Mouse (Mus musculus): ENCODE data around the gene Trex1. TPM values are rescaled to one million over a fixed set of nuclear protein-coding genes. Genes with fewer than 3 reads are reported as not detected.

Trex1 gene
- polyA plus RNA-seq, 1 experiment from 2014 or later, result 9.2 TPM

GRCm38 (mm10) chr9:109008994-109009635, 50.4 kb downstream of the Trex1 start:
- ATAC-seq (replicated peaks; ENCODE audit: insufficient number of reproducible peaks, insufficient read depth, low FRiP score, low read depth), result no peak
- 64% methylated on average over 9 of the region's 10 CpGs for WGBS
- H3K4me1 ChIP-seq (replicated peaks), result peaks cover 11% of the 10 kb centered on the region
- no peaks in the 10 kb centered on the region for H3K36me3 ChIP-seq
- no peak overlapping the region for H3K9ac ChIP-seq
- H3K27me3 ChIP-seq, result no peaks in the 10 kb centered on the region
- no peaks in the 10 kb centered on the region for H3K9me3 ChIP-seq (replicated peaks)
- H3K4me3 ChIP-seq, result no peak overlapping the region
- no peak overlapping the region for H3K27ac ChIP-seq
- H3K4me2 ChIP-seq, result no peak overlapping the region

- ATAC-seq (replicated peaks; ENCODE audit: insufficient number of reproducible peaks, insufficient read depth, low FRiP score, low read depth), result no peak
- peaks cover 11% of the 10 kb centered on the region for H3K4me1 ChIP-seq (replicated peaks)
- H3K27me3 ChIP-seq, result no peaks in the 10 kb centered on the region
- no peak overlapping the region for H3K9ac ChIP-seq
- no peaks in the 10 kb centered on the region for H3K9me3 ChIP-seq (replicated peaks)
- H3K27ac ChIP-seq, result no peak overlapping the region
- no peak overlapping the region for H3K4me2 ChIP-seq
- no peak overlapping the region for H3K4me3 ChIP-seq
- 69% methylated on average over 9 of the region's 9 CpGs for WGBS
- H3K36me3 ChIP-seq, result no peaks in the 10 kb centered on the region
Measured at GRCm38 (mm10) chr9:109008081-109008480, 51.5 kb downstream of the Trex1 start.

Other genes with a start within 250 kb of the Trex1 start
- 0.06 and 0.22 TPM in 2 replicates for gene Celsr3, start 233.4 kb downstream of the Trex1 start, polyA plus RNA-seq (2015; fragmentation: Nextera tagmentation; extraction: Ambion mirVana)
- gene Slc26a6, start 206.5 kb downstream of the Trex1 start, polyA plus RNA-seq (2015; fragmentation: Nextera tagmentation; extraction: Ambion mirVana), result 5.5 and 6.9 TPM in 2 replicates
- not detected in 2 replicates for gene Tmem89, start 145.1 kb downstream of the Trex1 start, polyA plus RNA-seq (2015; fragmentation: Nextera tagmentation; extraction: Ambion mirVana)
- 885 and 887 TPM in 2 replicates for gene Uqcrc1, start 123.1 kb downstream of the Trex1 start, polyA plus RNA-seq (2015; fragmentation: Nextera tagmentation; extraction: Ambion mirVana)
- gene Col7a1, start 106.1 kb downstream of the Trex1 start, polyA plus RNA-seq (2015; fragmentation: Nextera tagmentation; extraction: Ambion mirVana), result 1.2 and 1.4 TPM in 2 replicates
- gene Ucn2, start 73.7 kb downstream of the Trex1 start, polyA plus RNA-seq (2015; fragmentation: Nextera tagmentation; extraction: Ambion mirVana), result not detected in 2 replicates
- gene Pfkfb4, start 68.0 kb downstream of the Trex1 start, polyA plus RNA-seq (2015; fragmentation: Nextera tagmentation; extraction: Ambion mirVana), result 3.3 and 5.4 TPM in 2 replicates
- gene Shisa5, start 21.2 kb downstream of the Trex1 start, polyA plus RNA-seq (2015; fragmentation: Nextera tagmentation; extraction: Ambion mirVana), result 64.9 and 86.2 TPM in 2 replicates
- gene Atrip, start 14.4 kb upstream of the Trex1 start, polyA plus RNA-seq (2015; fragmentation: Nextera tagmentation; extraction: Ambion mirVana), result 15.9 and 18.2 TPM in 2 replicates
- gene Ccdc51, start 22.8 kb upstream of the Trex1 start, polyA plus RNA-seq (2015; fragmentation: Nextera tagmentation; extraction: Ambion mirVana), result 14.2 and 14.3 TPM in 2 replicates
- 417 and 539 TPM in 2 replicates for gene Tma7, start 22.9 kb upstream of the Trex1 start, polyA plus RNA-seq (2015; fragmentation: Nextera tagmentation; extraction: Ambion mirVana)
- 6.3 and 10.3 TPM in 2 replicates for gene Plxnb1, start 35.7 kb upstream of the Trex1 start, polyA plus RNA-seq (2015; fragmentation: Nextera tagmentation; extraction: Ambion mirVana)
- gene Fbxw21, start 102.3 kb upstream of the Trex1 start, polyA plus RNA-seq (2015; fragmentation: Nextera tagmentation; extraction: Ambion mirVana), result not detected in 2 replicates
- gene Fbxw13, start 136.2 kb upstream of the Trex1 start, polyA plus RNA-seq (2015; fragmentation: Nextera tagmentation; extraction: Ambion mirVana), result not detected in 2 replicates
- gene Fbxw20, start 175.0 kb upstream of the Trex1 start, polyA plus RNA-seq (2015; fragmentation: Nextera tagmentation; extraction: Ambion mirVana), result not detected in 2 replicates
- not detected in 2 replicates for gene Fbxw14, start 227.9 kb upstream of the Trex1 start, polyA plus RNA-seq (2015; fragmentation: Nextera tagmentation; extraction: Ambion mirVana)